In the genomic region with DNA sequence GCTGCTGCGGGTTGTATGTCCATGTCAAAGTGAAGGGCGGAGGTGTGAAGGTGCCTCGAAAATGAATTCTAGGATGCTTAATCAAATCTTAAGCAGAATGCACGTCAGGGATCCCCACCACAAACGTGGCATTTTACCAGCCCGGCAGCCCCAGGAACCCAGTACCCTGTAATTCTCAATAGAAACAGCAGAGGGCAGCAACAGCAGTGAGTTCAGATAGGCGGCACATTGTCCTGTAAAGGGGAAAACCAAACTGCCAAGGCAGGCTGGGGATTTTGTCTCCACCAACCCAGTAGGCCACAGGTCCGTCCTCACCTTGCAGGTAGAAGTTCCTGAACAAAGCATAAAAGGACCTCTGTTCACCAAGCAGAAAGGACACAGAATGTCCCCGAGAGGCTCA, we compare ENCODE assay signal across 9 mouse cellular contexts. TPM values are rescaled to one million over a fixed set of nuclear protein-coding genes. Genes with fewer than 3 reads are reported as not detected.
A peak's percentile ranks its signal among the peaks of the same experiment; 100 is the strongest.
DNase-seq lines count a peak whose midpoint lies in the region; ATAC-seq and TF ChIP-seq lines count a peak whose summit lies in the region.
"Had no signal": no experiment of that assay in that cellular context is flagged by ENCODE, and none has a peak within 500 bp of the region (broad histone marks: within the 10 kb centered on the region; RNA-seq: fewer than 3 reads in every experiment).

No protein-coding gene starts in this region.

- TF ChIP-seq CTCF in cerebellum, adult 2 months (IDR thresholded peaks at IDR 0.05; ENCODE audit: borderline replicate concordance, insufficient read depth, low read depth, low read length), result peak; percentile 71
- peak; percentile 71 for TF ChIP-seq CTCF in liver, adult 2 months (IDR thresholded peaks at IDR 0.05; ENCODE audit: low read depth, low read length)

- H3K79me2 ChIP-seq in liver, adult 2 months (ENCODE audit: control insufficient read depth, insufficient read depth, low read length), result no peaks in the 10 kb centered on the region

- no peak overlapping the region for H3K9ac ChIP-seq in midbrain, embryonic 16.5 days (ENCODE audit: low read depth, low read length)
- H3K9ac ChIP-seq in liver, adult 2 months (ENCODE audit: low read depth, low read length), result no peak overlapping the region
- H3K9ac ChIP-seq: embryonic facial prominence, embryonic 15.5 days had no signal

- 16% methylated on average over 9 of the region's 9 CpGs for WGBS in midbrain, embryonic 10.5 days
- WGBS in midbrain, embryonic 16.5 days, result 15% methylated on average over 9 of the region's 9 CpGs
- WGBS in cerebellum, adult 2 months, result 17% methylated on average over 9 of the region's 9 CpGs
- 20% methylated on average over 9 of the region's 9 CpGs for WGBS in liver, adult 2 months

- no peaks in the 10 kb centered on the region for H3K27me3 ChIP-seq in midbrain, embryonic 10.5 days (ENCODE audit: low read depth, poor library complexity, severe bottlenecking)
- no peaks in the 10 kb centered on the region for H3K27me3 ChIP-seq in midbrain, embryonic 16.5 days (ENCODE audit: control insufficient read depth, insufficient read depth, low read depth, low read length)
- no peaks in the 10 kb centered on the region for H3K27me3 ChIP-seq in cerebellum, adult 2 months (ENCODE audit: control insufficient read depth, insufficient read depth, low read length)
- no peaks in the 10 kb centered on the region for H3K27me3 ChIP-seq in liver, adult 2 months (ENCODE audit: control insufficient read depth, insufficient read depth, low read length)
- H3K27me3 ChIP-seq: embryonic facial prominence, embryonic 15.5 days had no signal

- no peak for ATAC-seq in midbrain, embryonic 16.5 days
- peak; percentile 55 for ATAC-seq in neutrophil, adult 5-6 weeks (ENCODE audit: extremely low read depth, insufficient number of reproducible peaks, low FRiP score, poor library complexity, severe bottlenecking)

- no peaks in the 10 kb centered on the region for H3K36me3 ChIP-seq in midbrain, embryonic 10.5 days
- no peaks in the 10 kb centered on the region for H3K36me3 ChIP-seq in midbrain, embryonic 16.5 days (ENCODE audit: control insufficient read depth, insufficient read depth, low read length)
- H3K36me3 ChIP-seq in liver, adult 2 months (ENCODE audit: control insufficient read depth, insufficient read depth, low read length), result no peaks in the 10 kb centered on the region

- H3K4me1 ChIP-seq in midbrain, embryonic 10.5 days, result peaks cover 13% of the 10 kb centered on the region
- H3K4me1 ChIP-seq in midbrain, embryonic 16.5 days (ENCODE audit: control insufficient read depth, insufficient read depth, low read length), result peaks cover 6% of the 10 kb centered on the region; the same call in 1 of the 2 replicates
- H3K4me1 ChIP-seq in cerebellum, adult 2 months (ENCODE audit: control insufficient read depth, insufficient read depth, low read length), result no peaks in the 10 kb centered on the region
- H3K4me1 ChIP-seq in liver, adult 2 months (ENCODE audit: control insufficient read depth, insufficient read depth, low read length), result peaks cover 6% of the 10 kb centered on the region

- no peak for TF ChIP-seq POLR2A in cerebellum, adult 2 months (IDR thresholded peaks at IDR 0.05; ENCODE audit: borderline replicate concordance, insufficient read depth, low read length)
- TF ChIP-seq POLR2A in liver, adult 2 months (IDR thresholded peaks at IDR 0.05; ENCODE audit: extremely low read depth, insufficient read depth, low read length), result no peak

- H3K4me3 ChIP-seq in midbrain, embryonic 10.5 days, result no peak overlapping the region
- no peak overlapping the region for H3K4me3 ChIP-seq in midbrain, embryonic 16.5 days (ENCODE audit: low read depth, low read length)
- H3K4me3 ChIP-seq in cerebellum, adult 2 months (replicated peaks; ENCODE audit: insufficient read depth, low read depth, low read length), result peak overlapping the region; percentile 8
- no peak overlapping the region for H3K4me3 ChIP-seq in liver, adult 2 months (ENCODE audit: insufficient read depth, low read depth, low read length)
- H3K4me3 ChIP-seq: embryonic facial prominence, embryonic 15.5 days had no signal

- peak; percentile 74 for DNase-seq in midbrain, embryonic 10.5 days (ENCODE audit: low spot score)
- DNase-seq in cerebellum, adult 2 months, result peak; percentile 80 to 85
- peak; percentile 71 for DNase-seq in gastrocnemius, postnatal 10 days
- DNase-seq in kidney, adult 9 months, result peak; percentile 85
- DNase-seq in liver, adult 2 months (ENCODE audit: extremely low read depth, low read depth, low spot score), result peak; percentile 36
- DNase-seq in testis, postnatal 14 days (ENCODE audit: low spot score), result peak; percentile 53

- no peaks in the 10 kb centered on the region for H3K9me3 ChIP-seq in midbrain, embryonic 10.5 days (replicated peaks)
- H3K9me3 ChIP-seq in midbrain, embryonic 16.5 days (replicated peaks; ENCODE audit: control insufficient read depth, low read length, poor library complexity, severe bottlenecking), result no peaks in the 10 kb centered on the region
- H3K9me3 ChIP-seq: embryonic facial prominence, embryonic 15.5 days had no signal

- no peak overlapping the region for H3K27ac ChIP-seq in midbrain, embryonic 10.5 days (replicated peaks)
- H3K27ac ChIP-seq in midbrain, embryonic 16.5 days (ENCODE audit: low read length), result no peak overlapping the region
- H3K27ac ChIP-seq in cerebellum, adult 2 months (ENCODE audit: insufficient read depth, low read length), result no peak overlapping the region
- no peak overlapping the region for H3K27ac ChIP-seq in liver, adult 2 months (replicated peaks; ENCODE audit: insufficient read depth, low read depth, low read length)
- H3K27ac ChIP-seq: embryonic facial prominence, embryonic 15.5 days had no signal

- no peak overlapping the region for H3K4me2 ChIP-seq in midbrain, embryonic 16.5 days (ENCODE audit: low read length)
- H3K4me2 ChIP-seq: embryonic facial prominence, embryonic 15.5 days had no signal

RNA-seq across cellular contexts. Expression of gene Tbc1d7, which starts 2.0 kb away (rescaled TPM):
- 66.6 and 68.3 TPM in 2 replicates for polyA plus RNA-seq in midbrain, embryonic 10.5 days (2016; fragmentation: Nextera tagmentation; extraction: Ambion mirVana)
- 84.0 and 91.8 TPM in 2 replicates for polyA plus RNA-seq in midbrain, embryonic 16.5 days (2015; fragmentation: Nextera tagmentation; extraction: Ambion mirVana)
- 48.2 and 49.9 TPM in 2 replicates for polyA plus RNA-seq in cerebellum, adult 2 months (2012; rRNA removed)
- 10 to 100 TPM; 26.8 to 28.3 TPM for total RNA-seq in gastrocnemius, postnatal 10 days (2021)
- total RNA-seq in liver, adult 2 months (2014; rRNA removed), result 6.2 and 7.2 TPM in 2 replicates
- 14.9 and 18.0 TPM in 2 replicates for polyA plus RNA-seq in liver, adult 2 months (2012; rRNA removed)
- total RNA-seq in neutrophil, adult 5-6 weeks (2017), result 6.8 and 7.1 TPM in 2 replicates
